Mouse (Mus musculus) heart, adult 2 months (tissue): Measurements from ENCODE around the gene Stard3. TPM values are rescaled to one million over a fixed set of nuclear protein-coding genes. Genes with fewer than 3 reads are reported as not detected.

Experiments
- DNase-seq, 2 experiments: peaks; one replicate each; pipeline ENCODE4 v3.0.0; 2021
- H3K27ac ChIP-seq: fragments of 200-600 bp; 2 replicates; pipeline ENCODE4 v1.8.1; 2022
- H3K27me3 ChIP-seq: fragments of 200-500 bp; 2 replicates; pipeline ENCODE4 v1.6.1; 2012; ENCODE audit warnings: mild to moderate bottlenecking, low read length, inconsistent platforms, mixed read lengths; ENCODE audit not compliant: control insufficient read depth, insufficient read depth
- H3K36me3 ChIP-seq: fragments of 200-500 bp; 2 replicates; pipeline ENCODE4 v1.6.1; 2012; ENCODE audit warnings: low read length, inconsistent platforms; ENCODE audit not compliant: control insufficient read depth, insufficient read depth
- H3K4me1 ChIP-seq: fragments of 200-500 bp; 2 replicates; pipeline ENCODE4 v1.6.1; 2011; ENCODE audit warnings: low read length; ENCODE audit not compliant: control insufficient read depth, insufficient read depth
- H3K4me3 ChIP-seq: fragments of 200-600 bp; 2 replicates; pipeline ENCODE4 v1.8.1; 2022
- H3K79me2 ChIP-seq: fragments of 200-500 bp; replicated peaks from 2 replicates; pipeline ENCODE4 v1.6.1; 2012; ENCODE audit warnings: mild to moderate bottlenecking, inconsistent platforms, low read length, moderate library complexity, mixed read lengths; ENCODE audit not compliant: control insufficient read depth, insufficient read depth
- H3K9ac ChIP-seq: fragments of 200-500 bp; 2 replicates; pipeline ENCODE4 v1.6.1; 2012; ENCODE audit warnings: low read depth, mild to moderate bottlenecking, control low read depth, inconsistent platforms, low read length, mixed read lengths
- CTCF ChIP-seq: fragments of 200-600 bp; IDR thresholded peaks from 2 replicates; pipeline ENCODE4 v1.8.1; 2022; ENCODE audit warnings: antibody characterized with exemption, mild to moderate bottlenecking, moderate library complexity
- EP300 ChIP-seq: fragments of 200-500 bp; IDR thresholded peaks from 2 replicates; pipeline ENCODE4 v1.6.1; 2011; ENCODE audit warnings: low read depth, low read length, control low read depth; ENCODE audit not compliant: insufficient read depth
- POLR2A ChIP-seq: fragments of 200-500 bp; IDR thresholded peaks from 2 replicates; pipeline ENCODE4 v1.6.1; 2011; ENCODE audit warnings: mild to moderate bottlenecking, low read depth, low read length, control low read depth; ENCODE audit not compliant: insufficient read depth
- WGBS: fragments of 180-500 bp; shearing (Covaris S2); methylation state at CpG from one replicate; pipeline ENCODE4 v1.1.7; 2018; 5-methylcytosine and 5-hydroxymethylcytosine counted together
- intact Hi-C: fragments of 180-260 bp; cut with DNase I; formaldehyde crosslinking; loops from one replicate; pipeline ENCODE4 v1.15.1; 2025
- polyA plus RNA-seq: library from polyadenylated mRNA; depleted of rRNA; stranded (reverse); fragments of >200 nt; gene quantifications from 2 replicates; pipeline ENCODE4 v1.2.3, GENCODE M21; 2012
- total RNA-seq, 2 experiments: library from RNA; stranded (reverse); gene quantifications; 2 replicates each; pipeline ENCODE4 v1.2.3; 2021

Stard3 gene
- total and polyA plus RNA-seq, 3 experiments = 19.0 to 58.3 (median 24.3) TPM

GRCm38 (mm10) chr11:98319544-98319943 lies 38.6 kb upstream of the Stard3 start:
- TF ChIP-seq EP300 (no peak), POLR2A (no peak), CTCF (no peak)
- DNase-seq = no peak
- intact Hi-C loops = no loop called here
- Histone ChIP-seq H3K4me3 (no peak overlapping the region), H3K36me3 (no peaks in the 10 kb centered on the region), H3K27me3 (peaks cover 28% of the 10 kb centered on the region), H3K79me2 (no peaks in the 10 kb centered on the region), H3K4me1 (no peaks in the 10 kb centered on the region), H3K27ac (no peak overlapping the region), H3K9ac (no peak overlapping the region)
- 22% methylated on average over 4 of the region's 4 CpGs for WGBS

- Histone ChIP-seq H3K4me1 (no peaks in the 10 kb centered on the region), H3K27ac (no peak overlapping the region), H3K79me2 (no peaks in the 10 kb centered on the region), H3K27me3 (peaks cover 28% of the 10 kb centered on the region), H3K9ac (no peak overlapping the region), H3K4me3 (no peak overlapping the region), H3K36me3 (no peaks in the 10 kb centered on the region)
- 15% methylated on average over 2 of the region's 2 CpGs for WGBS
- intact Hi-C loops = no loop called here
- no peak for DNase-seq
- TF ChIP-seq EP300 (no peak), CTCF (no peak), POLR2A (no peak)
Measured at GRCm38 (mm10) chr11:98319944-98320343, 38.2 kb upstream of the Stard3 start.

- H3K36me3 ChIP-seq = no peaks in the 10 kb centered on the region
- DNase-seq = no peak
- no peaks in the 10 kb centered on the region for H3K79me2 ChIP-seq
- WGBS = 16% methylated on average over 12 of the region's 12 CpGs
- peaks cover 28% of the 10 kb centered on the region for H3K27me3 ChIP-seq
- no peak overlapping the region for H3K9ac ChIP-seq
- intact Hi-C loops = no loop called here
- H3K4me1 ChIP-seq = no peaks in the 10 kb centered on the region
- H3K27ac ChIP-seq = no peak overlapping the region
- TF ChIP-seq POLR2A = no peak
- TF ChIP-seq EP300 = no peak
- TF ChIP-seq CTCF = no peak
- no peak overlapping the region for H3K4me3 ChIP-seq
Measured at GRCm38 (mm10) chr11:98320381-98320780, 37.8 kb upstream of the Stard3 start.

GRCm38 (mm10) chr11:98320806-98321676 lies 37.1 kb upstream of the Stard3 start:
- no peak for DNase-seq
- TF ChIP-seq EP300 (no peak), POLR2A (no peak), CTCF (no peak)

GRCm38 (mm10) chr11:98321677-98322003 lies 36.5 kb upstream of the Stard3 start:
- intact Hi-C loops = no loop called here
- H3K9ac ChIP-seq = no peak overlapping the region
- 12% methylated on average over 5 of the region's 5 CpGs for WGBS
- TF ChIP-seq POLR2A = no peak
- no peak overlapping the region for H3K4me3 ChIP-seq
- peaks cover 31% of the 10 kb centered on the region for H3K27me3 ChIP-seq
- no peaks in the 10 kb centered on the region for H3K36me3 ChIP-seq
- no peaks in the 10 kb centered on the region for H3K4me1 ChIP-seq
- H3K27ac ChIP-seq = no peak overlapping the region
- H3K79me2 ChIP-seq = no peaks in the 10 kb centered on the region
- no peak for DNase-seq

More at GRCm38 (mm10) chr11:98320806-98321676, 37.1 kb upstream of the Stard3 start:
- 2% methylated on average over 30 of the region's 30 CpGs for WGBS
- peaks cover 31% of the 10 kb centered on the region for H3K27me3 ChIP-seq
- H3K9ac ChIP-seq = no peak overlapping the region
- no peaks in the 10 kb centered on the region for H3K79me2 ChIP-seq
- H3K36me3 ChIP-seq = no peaks in the 10 kb centered on the region
- no peaks in the 10 kb centered on the region for H3K4me1 ChIP-seq
- H3K4me3 ChIP-seq = no peak overlapping the region
- intact Hi-C loops = no loop called here
- H3K27ac ChIP-seq = no peak overlapping the region

GRCm38 (mm10) chr11:98322159-98322558 lies 36.0 kb upstream of the Stard3 start:
- no peaks in the 10 kb centered on the region for H3K36me3 ChIP-seq
- no peak overlapping the region for H3K9ac ChIP-seq
- H3K27ac ChIP-seq = no peak overlapping the region
- H3K4me3 ChIP-seq = no peak overlapping the region
- H3K4me1 ChIP-seq = no peaks in the 10 kb centered on the region
- TF ChIP-seq EP300 = no peak
- TF ChIP-seq POLR2A = no peak
- no peak for TF ChIP-seq CTCF
- intact Hi-C loops = no loop called here
- WGBS = 5% methylated on average over 1 of the region's 1 CpGs
- H3K79me2 ChIP-seq = no peaks in the 10 kb centered on the region
- peaks cover 34% of the 10 kb centered on the region for H3K27me3 ChIP-seq
- no peak for DNase-seq
